Mouse (Mus musculus): ENCODE measurements around the gene 9130023H24Rik. TPM values are rescaled to one million over a fixed set of nuclear protein-coding genes. Genes with fewer than 3 reads are reported as not detected.

9130023H24Rik gene
- total RNA-seq, 2 experiments from 2014 or later: 4.3 to 4.7 TPM

DNA sequence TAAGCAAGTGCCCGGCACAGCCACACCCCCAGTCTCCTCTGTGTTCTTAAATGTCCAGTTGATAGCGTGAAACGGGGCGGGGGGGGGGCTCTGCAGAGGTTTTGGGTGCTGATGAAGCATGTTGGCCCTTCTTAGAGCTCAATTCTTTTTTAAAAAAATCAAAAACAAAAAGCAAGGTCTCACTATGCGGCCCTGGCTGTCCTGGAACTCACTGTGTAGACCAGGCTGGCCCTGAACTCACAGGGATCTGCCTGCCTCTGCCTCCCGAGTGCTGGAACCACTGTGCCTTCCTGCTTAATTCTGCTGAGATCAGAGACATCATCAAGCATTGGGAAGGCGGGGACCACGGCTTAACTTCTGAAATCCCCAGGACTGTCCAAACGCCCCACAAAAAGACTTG, 36.2 kb downstream of the 9130023H24Rik start:
- ATAC-seq (replicated peaks; ENCODE audit: poor library complexity): no peak

Other genes starting within 250 kb of the 9130023H24Rik start
- 142 and 147 TPM in 2 replicates for gene Pycard, start 244.2 kb downstream of the 9130023H24Rik start, total RNA-seq (2015)
- 20.8 and 26.9 TPM in 2 replicates for gene Pycard, start 244.2 kb downstream of the 9130023H24Rik start, total RNA-seq (2017)
- gene Trim72, start 234.1 kb downstream of the 9130023H24Rik start, total RNA-seq (2015): not detected in 2 replicates
- not detected in 2 replicates for gene Trim72, start 234.1 kb downstream of the 9130023H24Rik start, total RNA-seq (2017)
- gene Itgam, start 175.4 kb downstream of the 9130023H24Rik start, total RNA-seq (2015): 23.6 and 24.3 TPM in 2 replicates
- gene Itgam, start 175.4 kb downstream of the 9130023H24Rik start, total RNA-seq (2017): 28.0 and 34.9 TPM in 2 replicates
- gene Gm49368, start 175.3 kb downstream of the 9130023H24Rik start, total RNA-seq (2015): 0.05 TPM in 1 of 2 replicates, not detected in the other
- not detected in 2 replicates for gene Gm49368, start 175.3 kb downstream of the 9130023H24Rik start, total RNA-seq (2017)
- gene Itgax, start 108.5 kb downstream of the 9130023H24Rik start, total RNA-seq (2015): 0.32 and 0.76 TPM in 2 replicates
- gene Itgax, start 108.5 kb downstream of the 9130023H24Rik start, total RNA-seq (2017): 0.67 and 0.68 TPM in 2 replicates
- gene Itgad, start 83.7 kb downstream of the 9130023H24Rik start, total RNA-seq (2015): 0.25 TPM in 1 of 2 replicates, not detected in the other
- gene Itgad, start 83.7 kb downstream of the 9130023H24Rik start, total RNA-seq (2017): 0.51 TPM in 1 of 2 replicates, not detected in the other
- gene Cox6a2, start 31.6 kb downstream of the 9130023H24Rik start, total RNA-seq (2015): 0.76 and 4.8 TPM in 2 replicates
- 0.21 and 1.3 TPM in 2 replicates for gene Cox6a2, start 31.6 kb downstream of the 9130023H24Rik start, total RNA-seq (2017)
- 6.9 and 7.1 TPM in 2 replicates for gene Armc5, start 689 bp downstream of the 9130023H24Rik start, total RNA-seq (2015)
- 9.5 and 11.8 TPM in 2 replicates for gene Armc5, start 689 bp downstream of the 9130023H24Rik start, total RNA-seq (2017)
- 0.44 and 0.54 TPM in 2 replicates for gene Tgfb1i1, start 8.8 kb upstream of the 9130023H24Rik start, total RNA-seq (2015)
- gene Tgfb1i1, start 8.8 kb upstream of the 9130023H24Rik start, total RNA-seq (2017): not detected in 2 replicates
- gene Slc5a2, start 27.6 kb upstream of the 9130023H24Rik start, total RNA-seq (2015): not detected in 2 replicates
- gene Slc5a2, start 27.6 kb upstream of the 9130023H24Rik start, total RNA-seq (2017): not detected in 2 replicates
- gene BC017158, start 60.1 kb upstream of the 9130023H24Rik start, total RNA-seq (2015): 34.2 and 39.5 TPM in 2 replicates
- 20.5 and 25.3 TPM in 2 replicates for gene BC017158, start 60.1 kb upstream of the 9130023H24Rik start, total RNA-seq (2017)
- gene Rgs10, start 180.7 kb upstream of the 9130023H24Rik start, total RNA-seq (2015): 77.0 and 92.7 TPM in 2 replicates
- gene Rgs10, start 180.7 kb upstream of the 9130023H24Rik start, total RNA-seq (2017): 55.4 and 83.3 TPM in 2 replicates
- gene Tial1, start 223.7 kb upstream of the 9130023H24Rik start, total RNA-seq (2015): 171 and 194 TPM in 2 replicates
- gene Tial1, start 223.7 kb upstream of the 9130023H24Rik start, total RNA-seq (2017): 53.4 and 80.2 TPM in 2 replicates